In genomic region chr10:116018480-116018891, GRCm38 (mm10) we compare ENCODE assay signal across 8 mouse cellular contexts. TPM values are rescaled to one million over a fixed set of nuclear protein-coding genes. Genes with fewer than 3 reads are reported as not detected.
DNase-seq lines count a peak whose midpoint lies in the region; ATAC-seq lines count a peak whose summit lies in the region.
"Had no signal": no experiment of that assay in that cellular context is flagged by ENCODE, and none has a peak within 500 bp of the region (broad histone marks: within the 10 kb centered on the region; RNA-seq: fewer than 3 reads in every experiment).

No protein-coding gene starts in this region.

- peak overlapping the region; percentile 65 for H3K4me2 ChIP-seq in lung, embryonic 16.5 days (ENCODE audit: low read depth, low read length)
- peak overlapping the region; percentile 82 for H3K4me2 ChIP-seq in forebrain, embryonic 16.5 days (ENCODE audit: low read length)
- peak overlapping the region; percentile 46 for H3K4me2 ChIP-seq in limb, embryonic 15.5 days
- peak overlapping the region; percentile 55 for H3K4me2 ChIP-seq in stomach, embryonic 16.5 days (ENCODE audit: low read depth, low read length)

- H3K4me1 ChIP-seq in lung, embryonic 16.5 days (replicated peaks; ENCODE audit: control insufficient read depth, insufficient read depth, low read length): peaks cover 7% of the 10 kb centered on the region; the same call in 1 of the 2 replicates
- peaks cover 14% of the 10 kb centered on the region for H3K4me1 ChIP-seq in forebrain, embryonic 16.5 days (replicated peaks; ENCODE audit: control insufficient read depth, insufficient read depth, low read length)
- H3K4me1 ChIP-seq in limb, embryonic 15.5 days: peaks cover 17% of the 10 kb centered on the region
- H3K4me1 ChIP-seq in stomach, embryonic 16.5 days (ENCODE audit: control insufficient read depth, insufficient read depth, low read length): peaks cover 17% of the 10 kb centered on the region

- peak; percentile 20; the same call in 1 of the 2 replicates for ATAC-seq in lung, embryonic 16.5 days (ENCODE audit: low read depth)
- ATAC-seq in forebrain, embryonic 16.5 days: peak; percentile 76
- peak; percentile 19; the same call in 1 of the 2 replicates for ATAC-seq in limb, embryonic 15.5 days (ENCODE audit: insufficient number of reproducible peaks, low FRiP score, low TSS enrichment, low read depth)
- ATAC-seq in stomach, embryonic 16.5 days (ENCODE audit: insufficient read depth, low FRiP score): peak; percentile 29; the same call in 1 of the 2 replicates

- no peak overlapping the region for H3K27ac ChIP-seq in lung, embryonic 16.5 days (ENCODE audit: low read length)
- H3K27ac ChIP-seq in forebrain, embryonic 16.5 days (ENCODE audit: low read length): peak overlapping the region; percentile 74
- H3K27ac ChIP-seq in limb, embryonic 15.5 days: no peak overlapping the region
- no peak overlapping the region for H3K27ac ChIP-seq in stomach, embryonic 16.5 days (ENCODE audit: low read length)
- H3K27ac ChIP-seq: liver, embryonic 14.5 days had no signal

- H3K27me3 ChIP-seq in lung, embryonic 16.5 days (ENCODE audit: control insufficient read depth, insufficient read depth, low read depth, low read length): peaks cover 5% of the 10 kb centered on the region
- no peaks in the 10 kb centered on the region for H3K27me3 ChIP-seq in forebrain, embryonic 16.5 days (replicated peaks; ENCODE audit: control insufficient read depth, insufficient read depth, low read length)
- H3K27me3 ChIP-seq in limb, embryonic 15.5 days: peaks cover 11% of the 10 kb centered on the region
- no peaks in the 10 kb centered on the region; the same call in 1 of the 2 replicates for H3K27me3 ChIP-seq in stomach, embryonic 16.5 days (ENCODE audit: control insufficient read depth, insufficient read depth, low read length)

- no peak for DNase-seq in lung, adult 18-20 months
- no peak for DNase-seq in c-Kit-positive CD71-positive TER-119-positive erythroid progenitor cells, embryonic 14.5 days (ENCODE audit: low spot score)
- DNase-seq in gastrocnemius, postnatal 4 days (ENCODE audit: low spot score in 2 of 2): no peak

- H3K4me3 ChIP-seq in lung, embryonic 16.5 days (ENCODE audit: low read length): peak overlapping the region; percentile 38
- peak overlapping the region; percentile 68 for H3K4me3 ChIP-seq in forebrain, embryonic 16.5 days (replicated peaks; ENCODE audit: low read length)
- peak overlapping the region; percentile 29 for H3K4me3 ChIP-seq in limb, embryonic 15.5 days
- H3K4me3 ChIP-seq in stomach, embryonic 16.5 days (replicated peaks; ENCODE audit: low read length): peak overlapping the region; percentile 37

- no peaks in the 10 kb centered on the region for H3K36me3 ChIP-seq in lung, embryonic 16.5 days (ENCODE audit: control insufficient read depth, insufficient read depth, low read length)
- H3K36me3 ChIP-seq in forebrain, embryonic 16.5 days (ENCODE audit: control insufficient read depth, insufficient read depth): no peaks in the 10 kb centered on the region
- no peaks in the 10 kb centered on the region for H3K36me3 ChIP-seq in limb, embryonic 15.5 days
- no peaks in the 10 kb centered on the region for H3K36me3 ChIP-seq in stomach, embryonic 16.5 days (ENCODE audit: control insufficient read depth, insufficient read depth, low read length)

- no peak overlapping the region for H3K9ac ChIP-seq in lung, embryonic 16.5 days (ENCODE audit: low read length)
- peak overlapping the region; percentile 63 for H3K9ac ChIP-seq in forebrain, embryonic 16.5 days (replicated peaks; ENCODE audit: low read depth, low read length)
- H3K9ac ChIP-seq in limb, embryonic 15.5 days: no peak overlapping the region
- no peak overlapping the region for H3K9ac ChIP-seq in stomach, embryonic 16.5 days (ENCODE audit: low read length)
- H3K9ac ChIP-seq: liver, embryonic 14.5 days had no signal

- WGBS in lung, embryonic 16.5 days: 2% methylated on average over 17 of the region's 17 CpGs
- WGBS in forebrain, embryonic 16.5 days: 0% methylated on average over 17 of the region's 17 CpGs
- 5% methylated on average over 17 of the region's 17 CpGs for WGBS in limb, embryonic 15.5 days
- under 1% methylated on average over 17 of the region's 17 CpGs for WGBS in stomach, embryonic 16.5 days

- no peaks in the 10 kb centered on the region for H3K9me3 ChIP-seq in lung, embryonic 16.5 days (ENCODE audit: control insufficient read depth, low read length)
- no peaks in the 10 kb centered on the region for H3K9me3 ChIP-seq in forebrain, embryonic 16.5 days (ENCODE audit: control insufficient read depth, low read length)
- H3K9me3 ChIP-seq in limb, embryonic 15.5 days: no peaks in the 10 kb centered on the region
- H3K9me3 ChIP-seq in stomach, embryonic 16.5 days (replicated peaks; ENCODE audit: control insufficient read depth, low read length): no peaks in the 10 kb centered on the region

RNA-seq across cellular contexts. Expression of gene Ptprr, which starts 0.5 kb away (rescaled TPM):
- polyA plus RNA-seq in lung, embryonic 16.5 days (2015; fragmentation: Nextera tagmentation; extraction: Ambion mirVana): 0.45 and 0.62 TPM in 2 replicates
- 10.4 and 13.4 TPM in 2 replicates for polyA plus RNA-seq in forebrain, embryonic 16.5 days (2015; fragmentation: Nextera tagmentation; extraction: Ambion mirVana)
- polyA plus RNA-seq in limb, embryonic 15.5 days (2015; fragmentation: Nextera tagmentation; extraction: Ambion mirVana): 0.38 and 0.47 TPM in 2 replicates
- polyA plus RNA-seq in stomach, embryonic 16.5 days (2015; fragmentation: Nextera tagmentation; extraction: Ambion mirVana): 2.3 and 2.8 TPM in 2 replicates
- under 1 TPM; 0.18 to 0.56 TPM for total RNA-seq in gastrocnemius, postnatal 4 days (2021)

Comparison
In these comparisons a context has a peak if more than half of its experiments do, and no peak if none do; other contexts are left out.
1. ATAC-seq: peak in every context shown above with its lines; median percentile 76 in forebrain, embryonic 16.5 days; 29 in stomach, embryonic 16.5 days; 20 in lung, embryonic 16.5 days; 19 in limb, embryonic 15.5 days.